Mouse (Mus musculus): ENCODE data around the gene Ccdc9. TPM values are rescaled to one million over a fixed set of nuclear protein-coding genes. Genes with fewer than 3 reads are reported as not detected.
"Not testable (repeated sequence)": the region's sequence is repeated elsewhere in the genome, so short reads cannot be mapped to it uniquely, and the experiment has no call there.

Gene Ccdc9
- total and polyA plus RNA-seq, 3 experiments = 63.6 to 97.1 TPM; not detected in 1

DNA sequence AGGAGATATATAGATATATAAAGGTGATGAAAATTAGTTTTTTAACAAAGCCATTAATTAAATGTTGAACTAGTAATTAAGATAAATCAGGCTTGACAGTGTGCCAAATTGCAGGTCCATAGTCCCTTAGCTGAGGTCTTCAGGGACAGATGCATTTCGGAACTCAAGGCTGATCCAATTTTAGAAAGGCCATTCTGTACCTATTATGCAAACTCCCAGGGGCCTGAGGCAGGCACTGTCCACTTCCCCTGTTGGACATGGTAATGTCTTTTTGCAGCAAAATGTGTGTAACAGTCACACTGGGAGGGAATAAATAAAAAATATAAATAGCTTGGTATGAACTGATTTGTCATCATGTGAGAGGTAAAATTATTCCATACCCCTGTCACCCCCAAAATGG lies 15.5 kb downstream of the Ccdc9 start:
- H3K9me3 ChIP-seq (replicated peaks; ENCODE audit: insufficient read depth, low read length) = no peaks in the 10 kb centered on the region
- H3K36me3 ChIP-seq (ENCODE audit: control insufficient read depth in 1 of 2, insufficient read depth in 2 of 2, low read length in 2 of 2) = peaks cover 0 to 12% of the 10 kb centered on the region in 2 experiments; a peak in 2 of 4 replicates
- no peak for DNase-seq (ENCODE audit: low read depth, low spot score)
- H3K27ac ChIP-seq (ENCODE audit: control insufficient read depth, low read depth, low read length) = no peak overlapping the region
- TF ChIP-seq ETS1 (IDR thresholded peaks at IDR 0.05; ENCODE audit: low read depth, low read length) = no peak
- no peak for TF ChIP-seq MAX (IDR thresholded peaks at IDR 0.05; ENCODE audit: low read length)
- TF ChIP-seq NRF1 (IDR thresholded peaks at IDR 0.05; ENCODE audit: insufficient read depth, low read depth, low read length, poor library complexity, severe bottlenecking) = no peak
- no peak for TF ChIP-seq MYB (IDR thresholded peaks at IDR 0.05; ENCODE audit: low read depth, low read length)
- no peak for TF ChIP-seq MYC (IDR thresholded peaks at IDR 0.05; ENCODE audit: low read depth, low read length)
- no peak for TF ChIP-seq GATA1 (IDR thresholded peaks at IDR 0.05; ENCODE audit: low read depth, low read length)
- no peak for TF ChIP-seq SMC3 (IDR thresholded peaks at IDR 0.05; ENCODE audit: low read depth, low read length)
- no peak for TF ChIP-seq NELFE (IDR thresholded peaks at IDR 0.05; ENCODE audit: low read depth, low read length)
- TF ChIP-seq KAT2A (conservative IDR thresholded peaks at IDR 0.05; ENCODE audit: low read depth, low read length) = no peak
- H3K9ac ChIP-seq (ENCODE audit: control insufficient read depth, low read depth, low read length, poor library complexity, severe bottlenecking) = no peak overlapping the region
- peaks cover 34% of the 10 kb centered on the region for H3K79me2 ChIP-seq (ENCODE audit: control insufficient read depth, insufficient read depth, low read length, poor library complexity)
- H3K27me3 ChIP-seq (ENCODE audit: control insufficient read depth in 1 of 2, insufficient read depth in 2 of 2, low read length in 2 of 2) = no peaks in the 10 kb centered on the region
- no peak overlapping the region for H3K4me3 ChIP-seq (ENCODE audit: control insufficient read depth in 1 of 2, insufficient read depth in 1 of 2, low read depth in 2 of 2, low read length in 2 of 2)
- peaks cover 2 to 21% of the 10 kb centered on the region in 2 experiments for H3K4me1 ChIP-seq (ENCODE audit: control insufficient read depth in 1 of 2, insufficient read depth in 2 of 2, low read length in 2 of 2)

GRCm38 (mm10) chr7:16266593-16266992 lies 20.0 kb downstream of the Ccdc9 start:
- H3K4me1 ChIP-seq (ENCODE audit: control insufficient read depth in 1 of 2, insufficient read depth in 2 of 2, low read length in 2 of 2) = peaks cover 2 to 15% of the 10 kb centered on the region in 2 experiments; a peak in 3 of 4 replicates
- not testable (repeated sequence) for H3K27ac ChIP-seq (ENCODE audit: control insufficient read depth, low read depth, low read length); H3K4me3 ChIP-seq (ENCODE audit: control insufficient read depth in 1 of 2, insufficient read depth in 1 of 2, low read depth in 2 of 2, low read length in 2 of 2); H3K27me3 ChIP-seq (ENCODE audit: control insufficient read depth in 1 of 2, insufficient read depth in 2 of 2, low read length in 2 of 2); H3K79me2 ChIP-seq (ENCODE audit: control insufficient read depth, insufficient read depth, low read length, poor library complexity); H3K9me3 ChIP-seq (replicated peaks; ENCODE audit: insufficient read depth, low read length); H3K9ac ChIP-seq (ENCODE audit: control insufficient read depth, low read depth, low read length, poor library complexity, severe bottlenecking)
- DNase-seq (ENCODE audit: low read depth, low spot score) = peak; percentile 85
- TF ChIP-seq ETS1 (IDR thresholded peaks at IDR 0.05; ENCODE audit: low read depth, low read length) = peak; percentile 51
- 0 out of 2 replicates have a peak, but pooled peaks have one; percentile 16 for TF ChIP-seq POLR2AphosphoS5 (IDR thresholded peaks at IDR 0.05; ENCODE audit: borderline replicate concordance, low read depth, low read length)
- TF ChIP-seq SIN3A (IDR thresholded peaks at IDR 0.05; ENCODE audit: low read length) = peak; percentile 26
- TF ChIP-seq POLR2AphosphoS2 (IDR thresholded peaks at IDR 0.05; ENCODE audit: low read length) = peak; percentile 46; the same call in 1 of the 2 replicates
- peak; percentile 60; the same call in 1 of the 2 replicates for TF ChIP-seq BHLHE40 (IDR thresholded peaks at IDR 0.05; ENCODE audit: borderline replicate concordance, low read depth, low read length)
- 0 out of 2 replicates have a peak, but pooled peaks have one; percentile 21 for TF ChIP-seq MXI1 (IDR thresholded peaks at IDR 0.05; ENCODE audit: low read depth, low read length)
- 0 out of 2 replicates have a peak, but pooled peaks have one; percentile 23 for TF ChIP-seq ELF1 (IDR thresholded peaks at IDR 0.05; ENCODE audit: low read depth, low read length)
- 0 out of 2 replicates have a peak, but pooled peaks have one; percentile 22 for TF ChIP-seq USF1 (IDR thresholded peaks at IDR 0.05; ENCODE audit: low read depth, low read length)
- TF ChIP-seq TBP (IDR thresholded peaks at IDR 0.05; ENCODE audit: low read depth, low read length) = 0 out of 2 replicates have a peak, but pooled peaks have one; percentile 24
- TF ChIP-seq EP300 (IDR thresholded peaks at IDR 0.05; ENCODE audit: low read depth in 1 of 2, low read length in 2 of 2) = 0 out of 4 replicates have a peak, but pooled peaks of 1 of the 2 experiments have one; percentile 5
- TF ChIP-seq POLR2A (IDR thresholded peaks at IDR 0.05; ENCODE audit: control insufficient read depth in 1 of 2, insufficient read depth in 1 of 2, low read depth in 1 of 2, low read length in 2 of 2, poor library complexity in 1 of 2) = peak in 1 of 2 experiments; percentile 44; a peak in 1 of 4 replicates
- peaks cover 0 to 13% of the 10 kb centered on the region in 2 experiments; a peak in 2 of 4 replicates for H3K36me3 ChIP-seq (ENCODE audit: control insufficient read depth in 1 of 2, insufficient read depth in 2 of 2, low read length in 2 of 2)
